Mouse (Mus musculus): ENCODE measurements at regions not wholly inside any gene's neighbourhood (a gene's known extent, or its start where the extent isn't known, plus 50 kb on each side); places are given as distances from the start of the nearest gene placed in this dataset.
"Not testable (repeated sequence)": the region's sequence is repeated elsewhere in the genome, so short reads cannot be mapped to it uniquely, and the experiment has no call there.

GRCm38 (mm10) chr6:6496789-6497188 lies 81.7 kb downstream of the Sem1 start:
- Histone ChIP-seq H3K27ac (ENCODE audit: control insufficient read depth, insufficient read depth, low read length) (no peak overlapping the region), H3K36me3 (ENCODE audit: control insufficient read depth, insufficient read depth, low read length) (no peaks in the 10 kb centered on the region), H3K4me1 (replicated peaks; ENCODE audit: control insufficient read depth, insufficient read depth, low read length) (no peaks in the 10 kb centered on the region), H3K4me3 (ENCODE audit: control insufficient read depth, insufficient read depth, low read length) (no peak overlapping the region), H3K27me3 (ENCODE audit: control insufficient read depth, insufficient read depth, low read length) (no peaks in the 10 kb centered on the region)
- no peak for DNase-seq
- TF ChIP-seq POLR2A (IDR thresholded peaks at IDR 0.05; ENCODE audit: control insufficient read depth, extremely low read depth, insufficient read depth, low read length, poor library complexity) (no peak), CTCF (IDR thresholded peaks at IDR 0.05; ENCODE audit: borderline replicate concordance, control insufficient read depth, extremely low read depth, insufficient read depth, low read length, poor library complexity) (no peak)
- WGBS: 86% methylated on average over 1 of the region's 1 CpGs

- no peak overlapping the region for H3K27ac ChIP-seq (ENCODE audit: control insufficient read depth, insufficient read depth, low read length)
- no peak overlapping the region for H3K4me3 ChIP-seq (ENCODE audit: control insufficient read depth, insufficient read depth, low read length)
- 92% methylated on average over 4 of the region's 4 CpGs for WGBS
- TF ChIP-seq POLR2A (IDR thresholded peaks at IDR 0.05; ENCODE audit: control insufficient read depth, extremely low read depth, insufficient read depth, low read length, poor library complexity) (no peak), CTCF (IDR thresholded peaks at IDR 0.05; ENCODE audit: borderline replicate concordance, control insufficient read depth, extremely low read depth, insufficient read depth, low read length, poor library complexity) (no peak)
- no peaks in the 10 kb centered on the region for H3K27me3 ChIP-seq (ENCODE audit: control insufficient read depth, insufficient read depth, low read length)
- H3K4me1 ChIP-seq (replicated peaks; ENCODE audit: control insufficient read depth, insufficient read depth, low read length): no peaks in the 10 kb centered on the region
- no peak for DNase-seq
- H3K36me3 ChIP-seq (ENCODE audit: control insufficient read depth, insufficient read depth, low read length): no peaks in the 10 kb centered on the region
These were observed 82.1 kb downstream of the Sem1 start for GRCm38 (mm10) chr6:6496336-6496735.

GRCm38 (mm10) chr6:6488191-6488590 lies 90.3 kb downstream of the Sem1 start:
- Histone ChIP-seq H3K4me1 (replicated peaks; ENCODE audit: control insufficient read depth, insufficient read depth, low read length) (no peaks in the 10 kb centered on the region), H3K4me3 (ENCODE audit: control insufficient read depth, insufficient read depth, low read length) (no peak overlapping the region), H3K27ac (ENCODE audit: control insufficient read depth, insufficient read depth, low read length) (no peak overlapping the region), H3K36me3 (ENCODE audit: control insufficient read depth, insufficient read depth, low read length) (no peaks in the 10 kb centered on the region), H3K27me3 (ENCODE audit: control insufficient read depth, insufficient read depth, low read length) (no peaks in the 10 kb centered on the region)
- 92% methylated on average over 4 of the region's 4 CpGs for WGBS
- no peak for DNase-seq
- TF ChIP-seq POLR2A (IDR thresholded peaks at IDR 0.05; ENCODE audit: control insufficient read depth, extremely low read depth, insufficient read depth, low read length, poor library complexity): no peak
- TF ChIP-seq CTCF (IDR thresholded peaks at IDR 0.05; ENCODE audit: borderline replicate concordance, control insufficient read depth, extremely low read depth, insufficient read depth, low read length, poor library complexity): no peak

DNA sequence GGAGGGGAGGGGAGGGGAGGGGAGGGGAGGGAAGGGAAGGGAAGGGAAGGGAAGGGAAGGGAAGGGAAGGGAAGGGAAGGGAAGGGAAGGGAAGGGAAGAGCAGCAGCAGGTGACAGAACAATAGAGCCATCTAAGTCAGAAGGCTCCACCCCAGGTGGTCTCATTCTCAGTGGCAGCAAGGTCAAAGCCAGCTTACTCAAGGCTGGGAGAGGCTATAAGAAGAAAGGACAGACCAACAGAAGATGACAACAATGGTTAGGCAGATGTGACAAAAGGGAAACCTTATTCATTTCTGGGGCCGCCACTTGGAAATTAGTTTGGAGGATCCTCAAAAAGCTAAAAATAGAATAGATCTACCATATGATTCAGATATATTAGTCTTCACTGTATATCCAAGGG lies 96.9 kb downstream of the Sem1 start:
- H3K36me3 ChIP-seq (ENCODE audit: control insufficient read depth, insufficient read depth, low read length); DNase-seq; H3K4me3 ChIP-seq (ENCODE audit: control insufficient read depth, insufficient read depth, low read length); H3K4me1 ChIP-seq (replicated peaks; ENCODE audit: control insufficient read depth, insufficient read depth, low read length); H3K27ac ChIP-seq (ENCODE audit: control insufficient read depth, insufficient read depth, low read length); H3K27me3 ChIP-seq (ENCODE audit: control insufficient read depth, insufficient read depth, low read length): not testable (repeated sequence)
- WGBS: 100% methylated on average over 1 of the region's 1 CpGs

DNA sequence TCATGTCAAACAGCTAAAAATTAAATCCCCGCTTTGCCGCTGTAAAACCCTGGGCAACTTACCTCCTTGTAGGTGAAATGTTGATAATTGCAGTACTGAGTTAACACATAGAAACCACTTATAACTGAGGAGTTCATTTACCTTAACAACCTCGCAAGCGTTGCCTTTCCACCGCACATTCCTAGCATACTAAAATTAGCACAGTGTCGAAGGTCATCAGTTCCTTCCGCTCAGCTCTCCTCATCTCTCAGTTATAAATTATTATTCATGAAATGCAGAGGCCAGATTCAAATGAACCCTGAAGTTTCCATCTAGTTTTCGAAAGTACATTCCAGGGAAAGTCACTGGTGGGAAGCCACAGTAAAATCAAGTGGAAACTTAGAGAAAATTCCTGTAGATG lies 108.1 kb downstream of the Sem1 start:
- TF ChIP-seq POLR2A (IDR thresholded peaks at IDR 0.05; ENCODE audit: control insufficient read depth, extremely low read depth, insufficient read depth, low read length, poor library complexity): no peak
- no peak for TF ChIP-seq CTCF (IDR thresholded peaks at IDR 0.05; ENCODE audit: borderline replicate concordance, control insufficient read depth, extremely low read depth, insufficient read depth, low read length, poor library complexity)
- Histone ChIP-seq H3K4me3 (ENCODE audit: control insufficient read depth, insufficient read depth, low read length) (no peak overlapping the region), H3K27ac (ENCODE audit: control insufficient read depth, insufficient read depth, low read length) (no peak overlapping the region), H3K27me3 (ENCODE audit: control insufficient read depth, insufficient read depth, low read length) (no peaks in the 10 kb centered on the region), H3K4me1 (replicated peaks; ENCODE audit: control insufficient read depth, insufficient read depth, low read length) (no peaks in the 10 kb centered on the region), H3K36me3 (ENCODE audit: control insufficient read depth, insufficient read depth, low read length) (no peaks in the 10 kb centered on the region)
- DNase-seq: no peak
- WGBS: 90% methylated on average over 8 of the region's 8 CpGs

DNA sequence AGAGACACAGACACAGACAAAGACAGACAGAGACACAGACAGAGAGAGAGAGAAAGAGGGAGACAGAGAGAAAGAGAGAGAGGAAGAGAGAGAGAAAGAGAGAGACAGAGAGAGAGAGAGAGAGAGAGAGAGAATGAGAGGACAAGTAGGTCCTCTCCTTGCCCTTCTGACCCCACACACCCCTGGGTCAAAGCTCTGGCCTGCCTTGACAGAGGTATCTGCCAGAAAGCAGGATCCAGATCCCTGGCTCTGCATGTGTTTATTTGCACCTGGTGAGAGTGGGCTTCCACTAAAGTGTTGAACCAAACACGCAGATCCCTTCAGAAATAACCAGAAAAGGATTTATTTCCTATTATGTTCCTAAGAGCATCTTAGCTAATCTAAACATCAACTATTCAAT lies 110.9 kb downstream of the Sem1 start:
- H3K27ac ChIP-seq (ENCODE audit: control insufficient read depth, insufficient read depth, low read length): no peak overlapping the region
- DNase-seq: no peak
- no peaks in the 10 kb centered on the region for H3K4me1 ChIP-seq (replicated peaks; ENCODE audit: control insufficient read depth, insufficient read depth, low read length)
- TF ChIP-seq CTCF (IDR thresholded peaks at IDR 0.05; ENCODE audit: borderline replicate concordance, control insufficient read depth, extremely low read depth, insufficient read depth, low read length, poor library complexity) (no peak), POLR2A (IDR thresholded peaks at IDR 0.05; ENCODE audit: control insufficient read depth, extremely low read depth, insufficient read depth, low read length, poor library complexity) (no peak)
- no peaks in the 10 kb centered on the region for H3K27me3 ChIP-seq (ENCODE audit: control insufficient read depth, insufficient read depth, low read length)
- H3K36me3 ChIP-seq (ENCODE audit: control insufficient read depth, insufficient read depth, low read length): no peaks in the 10 kb centered on the region
- H3K4me3 ChIP-seq (ENCODE audit: control insufficient read depth, insufficient read depth, low read length): no peak overlapping the region
- WGBS: 64% methylated on average over 1 of the region's 1 CpGs

DNA sequence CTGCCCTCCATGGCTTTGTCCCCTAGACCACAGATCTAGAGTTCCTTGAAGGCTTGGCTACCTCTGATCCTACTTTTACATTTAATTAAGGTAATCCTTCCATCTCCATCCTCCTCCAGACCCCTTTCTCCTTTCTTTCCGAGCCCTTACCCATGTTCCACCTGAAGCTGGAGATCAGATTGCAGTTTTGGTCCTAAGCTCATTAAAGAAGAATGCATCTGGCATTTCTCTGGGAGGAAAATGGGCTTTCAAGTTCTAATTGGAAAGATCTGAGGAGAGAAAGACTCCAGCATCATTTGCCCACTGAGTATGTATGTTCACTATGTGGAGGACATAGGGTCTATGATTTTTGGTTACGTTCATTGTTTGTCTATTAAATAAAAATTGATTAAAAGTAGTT lies 112.2 kb downstream of the Sem1 start:
- Histone ChIP-seq H3K36me3 (ENCODE audit: control insufficient read depth, insufficient read depth, low read length) (no peaks in the 10 kb centered on the region), H3K27ac (ENCODE audit: control insufficient read depth, insufficient read depth, low read length) (no peak overlapping the region), H3K27me3 (ENCODE audit: control insufficient read depth, insufficient read depth, low read length) (no peaks in the 10 kb centered on the region), H3K4me3 (ENCODE audit: control insufficient read depth, insufficient read depth, low read length) (no peak overlapping the region), H3K4me1 (replicated peaks; ENCODE audit: control insufficient read depth, insufficient read depth, low read length) (no peaks in the 10 kb centered on the region)
- TF ChIP-seq CTCF (IDR thresholded peaks at IDR 0.05; ENCODE audit: borderline replicate concordance, control insufficient read depth, extremely low read depth, insufficient read depth, low read length, poor library complexity): no peak
- no peak for TF ChIP-seq POLR2A (IDR thresholded peaks at IDR 0.05; ENCODE audit: control insufficient read depth, extremely low read depth, insufficient read depth, low read length, poor library complexity)
- 71% methylated on average over 2 of the region's 2 CpGs for WGBS
- no peak for DNase-seq
